Mouse (Mus musculus): Measurements from ENCODE around the gene Gtpbp3.

DNA sequence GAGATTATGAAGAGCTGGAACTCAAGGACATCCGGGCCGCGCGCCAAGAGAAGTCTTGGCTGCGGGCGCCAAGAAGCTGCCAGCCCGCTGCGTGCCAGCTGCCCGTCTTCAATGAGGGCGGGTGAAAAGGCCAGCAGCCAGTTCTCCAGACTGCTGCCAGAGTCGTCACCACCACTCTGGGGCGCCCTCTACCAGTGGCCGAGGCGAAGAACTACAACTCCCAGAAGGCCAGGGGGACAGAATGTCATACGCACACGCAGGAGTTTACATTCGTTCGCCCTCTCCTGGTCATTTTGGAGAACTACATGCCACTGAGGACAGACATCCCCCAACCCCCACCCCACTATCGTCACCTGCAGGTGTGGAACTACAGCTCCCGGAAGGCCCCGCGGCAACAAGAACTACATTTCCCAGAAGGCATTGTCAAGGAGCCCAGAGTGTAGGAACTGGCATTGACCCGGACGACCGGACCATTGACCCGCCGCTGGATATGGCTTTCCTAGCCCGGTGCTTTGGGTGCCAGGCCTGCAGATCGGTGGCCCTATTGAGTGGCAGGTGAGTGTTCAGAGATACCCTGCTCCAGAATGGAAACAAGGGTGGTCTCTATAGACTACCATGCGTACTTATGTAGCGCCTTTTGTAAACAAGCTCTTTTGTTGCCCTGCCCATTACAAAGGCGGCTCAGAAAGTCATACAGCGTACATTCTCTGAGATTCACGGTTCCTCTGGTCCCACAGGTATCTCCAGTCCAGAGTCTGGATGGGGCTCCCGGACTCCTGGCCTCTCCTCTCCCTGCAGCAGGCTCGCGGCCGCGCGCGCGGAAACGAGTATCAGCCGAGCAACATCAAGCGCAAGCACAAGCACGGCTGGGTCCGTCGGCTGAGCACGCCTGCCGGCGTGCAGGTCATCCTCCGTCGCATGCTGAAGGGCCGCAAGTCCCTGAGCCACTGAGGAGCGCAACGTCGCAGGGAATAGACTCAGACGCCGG, 23.1 kb upstream of the Gtpbp3 start, which contains the start of gene Mrpl34:
- peak; percentile 84 for TF ChIP-seq CTCF (IDR thresholded peaks at IDR 0.05; ENCODE audit: borderline replicate concordance, control insufficient read depth, extremely low read depth, insufficient read depth, low read length, poor library complexity)
- peak; percentile 40; the same call in 1 of the 2 replicates for TF ChIP-seq POLR2A (IDR thresholded peaks at IDR 0.05; ENCODE audit: control insufficient read depth, extremely low read depth, insufficient read depth, low read length, poor library complexity)
